Mouse (Mus musculus) G1E-ER4 (cell line): Measurements from ENCODE around the gene Acvrl1. TPM values are rescaled to one million over a fixed set of nuclear protein-coding genes. Genes with fewer than 3 reads are reported as not detected.

Source experiments
- GATA1 ChIP-seq: IDR thresholded peaks from one replicate; pipeline ENCODE4 v1.8.0; 2012; ENCODE audit warnings: low read length, inconsistent platforms
- polyA plus RNA-seq: library from polyadenylated mRNA; stranded (reverse); fragments of >175 nt; gene quantifications from 2 replicates; pipeline ENCODE4 v1.2.3, GENCODE M21; 2012

Gene Acvrl1
- polyA plus RNA-seq, 1 experiment = not detected

- TF ChIP-seq GATA1 = no peak
These were observed 27.3 kb upstream of the Acvrl1 start for GRCm38 (mm10) chr15:101100996-101101395.

GRCm38 (mm10) chr15:101103605-101104304 is 24.6 kb upstream of the Acvrl1 start:
- no peak for TF ChIP-seq GATA1

DNA sequence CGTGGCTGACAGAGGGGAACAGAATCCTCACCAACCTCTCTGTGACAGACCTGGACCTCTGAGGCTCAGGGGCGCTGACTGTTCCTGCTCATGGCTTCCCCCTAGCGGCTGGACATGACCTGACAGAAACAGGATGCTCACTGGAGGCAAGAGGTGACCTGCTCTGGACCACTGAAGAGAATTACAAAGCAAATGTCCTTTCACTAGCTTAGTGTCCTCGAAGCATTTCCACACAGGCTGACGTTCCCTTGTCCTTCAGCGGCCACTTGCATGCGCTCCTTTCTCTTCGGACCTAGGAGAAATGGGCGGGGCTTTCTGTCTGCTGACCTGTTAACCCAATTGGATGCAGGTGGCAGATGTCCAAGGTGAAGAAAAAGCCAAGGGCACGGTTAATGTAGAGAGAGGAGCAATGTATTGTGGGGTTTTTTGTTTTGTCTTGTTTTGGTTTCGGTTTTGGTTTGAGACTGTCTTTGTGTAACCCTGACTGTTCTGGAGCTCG is 22.8 kb upstream of the Acvrl1 start:
- TF ChIP-seq GATA1 = no peak

- TF ChIP-seq GATA1 = no peak
These were observed 22.3 kb upstream of the Acvrl1 start for GRCm38 (mm10) chr15:101106011-101106410.

DNA sequence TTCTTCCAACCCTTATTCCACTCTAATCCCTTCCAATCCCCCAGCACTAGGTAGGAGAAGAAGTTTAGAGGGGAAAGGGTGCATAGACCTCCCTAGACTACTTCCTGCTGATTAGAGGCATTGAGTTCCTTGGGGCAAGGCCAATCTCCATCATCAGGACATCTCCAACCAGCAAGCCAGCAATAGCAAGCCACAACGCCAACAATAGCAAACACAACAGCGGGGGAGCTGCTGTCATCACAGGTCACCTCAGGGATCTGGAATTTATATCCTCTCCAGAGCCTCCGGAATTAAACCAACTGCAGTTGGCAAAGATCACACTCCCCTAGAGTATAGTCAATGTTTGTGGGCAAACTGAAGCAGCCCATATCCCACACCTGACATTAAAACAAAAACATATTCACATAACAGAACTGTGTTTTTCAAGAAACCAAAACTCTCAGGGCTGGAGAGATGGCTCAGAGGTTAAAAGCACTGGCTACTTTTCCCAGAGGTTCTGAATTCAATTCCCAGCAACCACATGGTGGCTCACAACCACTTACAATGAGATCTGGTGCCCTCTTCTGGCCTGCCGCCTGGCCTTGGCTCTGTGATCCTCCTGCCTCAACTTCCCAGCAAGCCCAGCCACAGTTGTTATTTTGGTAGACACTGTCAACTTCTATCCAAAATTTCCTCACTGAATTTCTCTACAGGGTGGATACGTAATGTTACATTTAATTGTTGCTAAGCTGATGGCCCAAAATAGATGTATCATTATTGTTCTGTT is 20.2 kb upstream of the Acvrl1 start:
- no peak for TF ChIP-seq GATA1

DNA sequence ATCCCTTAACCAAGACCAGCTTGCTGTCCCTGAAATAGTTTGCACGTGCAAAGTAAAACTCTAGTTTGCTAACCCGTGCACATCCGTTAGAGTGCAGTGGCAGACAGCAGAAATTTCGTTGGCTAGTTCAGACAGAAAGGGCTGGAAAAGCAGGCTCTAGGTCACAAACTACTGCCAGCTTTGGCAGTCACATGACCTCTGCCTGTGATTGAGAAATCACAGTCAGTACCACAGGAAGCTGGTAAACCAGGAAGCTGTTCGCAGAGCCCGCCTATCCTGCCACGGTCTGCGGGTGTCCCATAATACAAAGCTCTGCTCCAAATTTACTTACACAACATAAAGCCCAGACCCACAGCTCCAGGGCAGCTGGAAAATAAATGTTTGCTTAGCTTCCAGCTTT is 15.1 kb upstream of the Acvrl1 start:
- no peak for TF ChIP-seq GATA1

- TF ChIP-seq GATA1 = no peak
These were observed 12.7 kb upstream of the Acvrl1 start, which contains the start of gene Ankrd33 for GRCm38 (mm10) chr15:101115511-101116110. Ankrd33 (plus strand) TSS chr15:101115755.

GRCm38 (mm10) chr15:101118399-101119125 is 9.8 kb upstream of the Acvrl1 start:
- no peak for TF ChIP-seq GATA1

DNA sequence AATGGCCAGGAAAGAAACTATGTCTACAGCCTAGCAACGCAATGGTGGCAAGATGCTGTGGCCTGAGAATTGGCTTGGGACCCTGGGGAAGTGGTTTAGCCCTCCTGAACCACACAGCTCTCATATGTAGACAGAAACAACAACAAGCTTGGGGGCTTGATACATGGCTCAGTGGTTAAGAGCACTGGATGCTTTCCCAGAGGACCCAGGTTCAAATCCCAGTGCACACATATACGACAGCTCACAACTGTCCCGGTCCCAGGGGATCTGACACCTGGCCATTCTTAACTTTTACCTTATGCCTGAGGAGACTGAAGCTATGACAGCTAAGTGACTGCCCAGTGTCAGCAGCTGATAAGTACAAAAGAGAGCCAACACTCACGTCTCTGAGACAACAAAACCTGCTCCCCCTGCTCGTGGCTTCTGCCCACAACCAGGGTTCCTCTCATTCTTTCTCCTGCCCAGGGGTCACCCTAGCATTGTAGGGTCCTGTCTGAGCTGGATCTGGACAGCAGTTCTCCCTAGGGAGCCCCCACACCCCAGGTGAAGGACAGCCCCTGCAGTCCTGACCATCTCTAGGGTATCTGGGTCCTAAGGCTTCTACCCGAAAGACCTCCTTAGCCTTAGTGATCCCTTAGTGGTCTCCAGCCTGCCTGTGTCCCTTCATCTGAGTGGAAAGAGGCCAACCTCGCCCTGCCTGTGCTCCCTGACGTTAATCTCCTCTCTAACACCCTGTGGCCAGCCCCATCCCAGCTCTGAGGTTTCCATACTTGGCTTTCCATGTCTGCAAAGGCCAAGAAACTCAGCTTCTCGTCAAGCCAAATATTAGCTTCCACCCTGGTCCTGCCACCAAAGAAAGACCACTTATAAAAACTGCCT is 6.7 kb upstream of the Acvrl1 start:
- TF ChIP-seq GATA1 = no peak

DNA sequence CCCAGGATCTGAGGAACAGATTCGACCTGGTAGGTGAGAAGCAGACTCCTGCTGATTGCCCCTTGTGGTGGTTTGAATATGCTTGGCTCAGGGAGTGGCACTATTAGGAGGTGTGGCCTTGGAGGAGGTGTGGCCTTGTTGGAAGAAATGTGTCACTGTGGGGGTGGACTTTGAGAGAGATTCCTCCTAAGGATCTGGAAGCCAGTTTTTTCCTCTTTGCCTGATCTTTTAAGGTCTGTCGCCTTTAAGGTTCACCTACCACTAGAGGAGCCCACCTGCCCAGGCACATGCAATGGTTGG is 6.1 kb upstream of the Acvrl1 start:
- TF ChIP-seq GATA1 = no peak

DNA sequence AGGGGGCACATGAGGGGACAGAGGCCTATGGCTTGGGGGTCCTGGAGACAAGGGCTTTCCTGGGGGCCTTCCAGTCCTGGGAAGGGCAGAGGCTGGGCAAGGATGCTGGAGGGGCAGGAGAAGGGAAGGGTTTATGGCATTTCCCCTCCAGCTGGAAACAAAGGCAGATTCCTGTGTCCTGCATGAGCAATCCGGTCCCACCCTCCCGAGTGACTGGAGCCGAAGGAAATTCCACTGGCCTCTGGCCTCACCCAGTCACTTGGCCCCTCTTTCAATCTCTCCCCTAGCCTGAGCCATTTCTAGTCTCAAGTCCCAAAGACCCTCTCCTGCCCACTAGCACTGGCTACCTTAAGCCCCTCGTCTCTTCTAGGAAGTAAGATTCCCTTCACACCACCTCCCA is 5.1 kb upstream of the Acvrl1 start:
- no peak for TF ChIP-seq GATA1

DNA sequence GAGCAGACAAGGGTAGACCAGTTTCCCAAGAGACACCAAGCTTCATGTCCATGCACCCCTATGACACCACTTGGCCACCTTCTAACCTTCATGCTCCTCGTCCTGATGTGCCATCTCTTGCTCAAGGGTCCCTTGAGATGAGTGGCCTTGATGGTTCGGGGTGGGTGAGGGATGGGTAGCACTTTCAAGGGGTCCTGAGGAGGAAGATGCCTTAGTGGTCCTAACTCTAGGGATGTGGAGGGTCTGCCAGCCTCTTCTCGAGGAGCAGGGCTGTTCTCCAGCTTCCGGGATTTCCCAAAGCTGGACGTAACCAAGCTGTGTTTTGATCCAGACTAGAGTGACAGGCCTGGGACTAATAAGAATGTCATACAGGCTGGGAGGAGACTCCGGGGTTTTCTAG is 2.8 kb upstream of the Acvrl1 start:
- TF ChIP-seq GATA1 = no peak

GRCm38 (mm10) chr15:101126876-101127544 is 1.3 kb upstream of the Acvrl1 start:
- TF ChIP-seq GATA1 = no peak

DNA sequence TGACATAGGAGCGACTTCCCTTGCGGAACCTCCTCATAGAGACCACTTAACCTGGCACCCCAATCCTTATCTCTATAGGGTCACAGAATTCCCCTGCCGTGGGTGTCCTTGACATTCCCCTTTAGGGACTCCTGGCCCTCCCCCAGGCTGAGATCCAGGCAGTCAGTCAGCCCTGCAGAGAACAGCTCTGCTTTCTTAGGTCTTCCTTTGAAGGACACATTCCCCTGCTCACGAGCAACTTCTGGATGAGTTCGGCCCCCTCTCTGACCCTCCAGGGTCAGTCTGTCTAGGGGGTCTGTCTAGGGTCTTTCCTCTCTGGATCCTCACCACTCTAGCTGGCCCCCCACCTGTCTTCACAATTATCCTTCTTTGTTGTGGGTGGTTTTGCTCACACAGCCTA is 1.1 kb downstream of the Acvrl1 start:
- no peak for TF ChIP-seq GATA1

DNA sequence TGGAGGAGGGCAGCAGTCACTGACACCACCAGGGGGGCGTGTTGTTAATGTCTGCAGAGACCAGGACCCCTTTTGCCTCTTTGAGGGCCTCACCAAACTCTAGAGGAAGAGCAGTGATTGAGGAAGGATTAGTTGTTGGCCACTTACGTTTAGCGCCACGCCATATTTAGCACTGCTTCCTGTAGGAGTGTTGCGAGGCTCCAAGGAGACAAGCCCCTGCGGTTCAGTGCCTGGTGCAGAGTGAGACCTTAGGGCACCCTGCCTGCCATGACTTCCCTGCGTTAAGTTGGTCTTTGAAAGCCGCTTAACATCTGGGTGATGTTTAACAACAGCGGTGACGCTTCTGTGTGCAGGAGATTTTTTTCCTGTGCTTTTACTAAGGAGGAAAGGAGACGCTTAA is 3.2 kb downstream of the Acvrl1 start:
- no peak for TF ChIP-seq GATA1
